Mouse (Mus musculus) ES-CJ7 (cell line): ENCODE results near the gene Prpf4b.
"Not testable (repeated sequence)": the region's sequence is repeated elsewhere in the genome, so short reads cannot be mapped to it uniquely, and the experiment has no call there.

Source experiments
- DNase-seq: peaks from one replicate; pipeline ENCODE4 v3.0.0; 2011; ENCODE audit warnings: low read depth, low spot score

Gene Prpf4b

GRCm38 (mm10) chr13:34934931-34935644 is 60.0 kb downstream of the Prpf4b start:
- DNase-seq = no peak

DNA sequence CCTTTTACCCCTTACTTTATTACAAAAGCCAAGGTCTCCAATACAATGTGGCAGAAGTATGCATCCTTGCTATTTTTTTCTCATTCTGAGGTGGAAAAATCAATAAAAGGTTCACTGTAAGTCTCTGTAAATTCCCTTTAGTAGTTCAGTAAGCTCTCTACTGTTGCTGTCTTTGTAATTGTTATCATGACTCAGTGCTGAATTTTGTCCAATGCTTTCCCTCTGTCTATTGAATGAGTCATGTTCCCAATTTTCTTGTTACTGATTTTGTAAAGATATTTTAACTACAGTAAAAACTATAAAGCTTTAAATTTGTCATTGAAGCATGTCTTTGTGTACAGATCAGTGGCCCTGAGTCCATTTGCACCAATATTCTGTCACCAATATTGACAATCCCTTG is 67.3 kb downstream of the Prpf4b start:
- DNase-seq = no peak

- not testable (repeated sequence) for DNase-seq
Observed at GRCm38 (mm10) chr13:34951437-34951836, 76.3 kb downstream of the Prpf4b start.
